Mouse (Mus musculus): ENCODE measurements around the gene Myzap. TPM values are rescaled to one million over a fixed set of nuclear protein-coding genes. Genes with fewer than 3 reads are reported as not detected.

Myzap gene
- polyA plus RNA-seq, 1 experiment from 2014 or later, result 7.9 TPM

GRCm38 (mm10) chr9:71540739-71541138, 51.4 kb downstream of the Myzap start:
- H3K27ac ChIP-seq (ENCODE audit: low read length), result no peak overlapping the region
- H3K9ac ChIP-seq (ENCODE audit: low read depth, low read length), result no peak overlapping the region
- no peaks in the 10 kb centered on the region for H3K27me3 ChIP-seq (replicated peaks; ENCODE audit: control insufficient read depth, insufficient read depth, low read length)
- H3K4me3 ChIP-seq (ENCODE audit: low read length), result no peak overlapping the region
- no peak overlapping the region for H3K4me2 ChIP-seq (ENCODE audit: low read depth, low read length)
- no peaks in the 10 kb centered on the region for H3K9me3 ChIP-seq (ENCODE audit: control insufficient read depth, low read length)
- H3K4me1 ChIP-seq (ENCODE audit: control insufficient read depth, insufficient read depth, low read length), result 0 out of 2 replicates have a peak, but pooled peaks cover 2% of the 10 kb centered on the region
- no peak for ATAC-seq
- 67% methylated on average over 3 of the region's 3 CpGs for WGBS
- no peaks in the 10 kb centered on the region for H3K36me3 ChIP-seq (ENCODE audit: control insufficient read depth, insufficient read depth, low read length)

- H3K27ac ChIP-seq (ENCODE audit: low read length), result no peak overlapping the region
- no peak overlapping the region for H3K9ac ChIP-seq (ENCODE audit: low read depth, low read length)
- H3K9me3 ChIP-seq (ENCODE audit: control insufficient read depth, low read length), result no peaks in the 10 kb centered on the region
- no peak overlapping the region for H3K4me2 ChIP-seq (ENCODE audit: low read depth, low read length)
- 68% methylated on average over 5 of the region's 5 CpGs for WGBS
- no peaks in the 10 kb centered on the region for H3K4me1 ChIP-seq (ENCODE audit: control insufficient read depth, insufficient read depth, low read length)
- H3K4me3 ChIP-seq (ENCODE audit: low read length), result no peak overlapping the region
- no peak for ATAC-seq
- H3K36me3 ChIP-seq (ENCODE audit: control insufficient read depth, insufficient read depth, low read length), result no peaks in the 10 kb centered on the region
- no peaks in the 10 kb centered on the region for H3K27me3 ChIP-seq (replicated peaks; ENCODE audit: control insufficient read depth, insufficient read depth, low read length)
These were observed 56.4 kb downstream of the Myzap start for GRCm38 (mm10) chr9:71535730-71536129.

- Histone ChIP-seq H3K4me3 (ENCODE audit: low read length) (no peak overlapping the region), H3K9ac (ENCODE audit: low read depth, low read length) (no peak overlapping the region), H3K27me3 (replicated peaks; ENCODE audit: control insufficient read depth, insufficient read depth, low read length) (no peaks in the 10 kb centered on the region), H3K4me2 (ENCODE audit: low read depth, low read length) (no peak overlapping the region), H3K27ac (ENCODE audit: low read length) (no peak overlapping the region), H3K9me3 (ENCODE audit: control insufficient read depth, low read length) (no peaks in the 10 kb centered on the region; the same call in 1 of the 2 replicates), H3K36me3 (ENCODE audit: control insufficient read depth, insufficient read depth, low read length) (no peaks in the 10 kb centered on the region), H3K4me1 (ENCODE audit: control insufficient read depth, insufficient read depth, low read length) (no peaks in the 10 kb centered on the region)
- 90% methylated on average over 2 of the region's 2 CpGs for WGBS
- no peak for ATAC-seq
These were observed 57.1 kb downstream of the Myzap start for GRCm38 (mm10) chr9:71535036-71535435.

GRCm38 (mm10) chr9:71529960-71530359, 62.2 kb downstream of the Myzap start:
- Histone ChIP-seq H3K36me3 (ENCODE audit: control insufficient read depth, insufficient read depth, low read length) (no peaks in the 10 kb centered on the region), H3K27ac (ENCODE audit: low read length) (no peak overlapping the region), H3K27me3 (replicated peaks; ENCODE audit: control insufficient read depth, insufficient read depth, low read length) (no peaks in the 10 kb centered on the region), H3K4me3 (ENCODE audit: low read length) (no peak overlapping the region), H3K4me1 (ENCODE audit: control insufficient read depth, insufficient read depth, low read length) (no peaks in the 10 kb centered on the region), H3K9me3 (ENCODE audit: control insufficient read depth, low read length) (no peaks in the 10 kb centered on the region; the same call in 1 of the 2 replicates), H3K4me2 (ENCODE audit: low read depth, low read length) (no peak overlapping the region), H3K9ac (ENCODE audit: low read depth, low read length) (no peak overlapping the region)
- no peak for ATAC-seq
- 76% methylated on average over 2 of the region's 2 CpGs for WGBS

GRCm38 (mm10) chr9:71527438-71527837, 64.7 kb downstream of the Myzap start:
- ATAC-seq, result no peak
- H3K9ac ChIP-seq (ENCODE audit: low read depth, low read length), result no peak overlapping the region
- H3K36me3 ChIP-seq (ENCODE audit: control insufficient read depth, insufficient read depth, low read length), result no peaks in the 10 kb centered on the region
- 26% methylated on average over 9 of the region's 9 CpGs for WGBS
- H3K9me3 ChIP-seq (ENCODE audit: control insufficient read depth, low read length), result no peaks in the 10 kb centered on the region; the same call in 1 of the 2 replicates
- H3K4me3 ChIP-seq (ENCODE audit: low read length), result no peak overlapping the region
- H3K27ac ChIP-seq (ENCODE audit: low read length), result no peak overlapping the region
- H3K27me3 ChIP-seq (replicated peaks; ENCODE audit: control insufficient read depth, insufficient read depth, low read length), result no peaks in the 10 kb centered on the region
- H3K4me1 ChIP-seq (ENCODE audit: control insufficient read depth, insufficient read depth, low read length), result no peaks in the 10 kb centered on the region
- no peak overlapping the region for H3K4me2 ChIP-seq (ENCODE audit: low read depth, low read length)

- Histone ChIP-seq H3K4me3 (ENCODE audit: low read length) (no peak overlapping the region), H3K4me2 (ENCODE audit: low read depth, low read length) (no peak overlapping the region), H3K36me3 (ENCODE audit: control insufficient read depth, insufficient read depth, low read length) (no peaks in the 10 kb centered on the region), H3K9ac (ENCODE audit: low read depth, low read length) (no peak overlapping the region), H3K9me3 (ENCODE audit: control insufficient read depth, low read length) (no peaks in the 10 kb centered on the region), H3K27ac (ENCODE audit: low read length) (no peak overlapping the region), H3K27me3 (replicated peaks; ENCODE audit: control insufficient read depth, insufficient read depth, low read length) (no peaks in the 10 kb centered on the region), H3K4me1 (ENCODE audit: control insufficient read depth, insufficient read depth, low read length) (no peaks in the 10 kb centered on the region)
- 84% methylated on average over 4 of the region's 4 CpGs for WGBS
- ATAC-seq, result no peak
These were observed 68.3 kb downstream of the Myzap start for GRCm38 (mm10) chr9:71523901-71524300.

- Histone ChIP-seq H3K36me3 (ENCODE audit: control insufficient read depth, insufficient read depth, low read length) (no peaks in the 10 kb centered on the region), H3K9me3 (ENCODE audit: control insufficient read depth, low read length) (no peaks in the 10 kb centered on the region), H3K27me3 (replicated peaks; ENCODE audit: control insufficient read depth, insufficient read depth, low read length) (no peaks in the 10 kb centered on the region), H3K9ac (ENCODE audit: low read depth, low read length) (no peak overlapping the region), H3K4me3 (ENCODE audit: low read length) (no peak overlapping the region), H3K27ac (ENCODE audit: low read length) (no peak overlapping the region), H3K4me1 (ENCODE audit: control insufficient read depth, insufficient read depth, low read length) (no peaks in the 10 kb centered on the region), H3K4me2 (ENCODE audit: low read depth, low read length) (no peak overlapping the region)
- 62% methylated on average over 3 of the region's 3 CpGs for WGBS
- ATAC-seq, result no peak
These were observed 72.3 kb downstream of the Myzap start for GRCm38 (mm10) chr9:71519836-71520235.

GRCm38 (mm10) chr9:71517487-71517886, 74.7 kb downstream of the Myzap start:
- H3K27ac ChIP-seq (ENCODE audit: low read length), result no peak overlapping the region
- H3K9me3 ChIP-seq (ENCODE audit: control insufficient read depth, low read length), result no peaks in the 10 kb centered on the region
- no peak for ATAC-seq
- no peaks in the 10 kb centered on the region for H3K36me3 ChIP-seq (ENCODE audit: control insufficient read depth, insufficient read depth, low read length)
- no peaks in the 10 kb centered on the region for H3K4me1 ChIP-seq (ENCODE audit: control insufficient read depth, insufficient read depth, low read length)
- H3K27me3 ChIP-seq (replicated peaks; ENCODE audit: control insufficient read depth, insufficient read depth, low read length), result no peaks in the 10 kb centered on the region
- WGBS, result 89% methylated on average over 4 of the region's 4 CpGs
- no peak overlapping the region for H3K4me3 ChIP-seq (ENCODE audit: low read length)
- H3K9ac ChIP-seq (ENCODE audit: low read depth, low read length), result no peak overlapping the region
- H3K4me2 ChIP-seq (ENCODE audit: low read depth, low read length), result no peak overlapping the region

- WGBS, result 90% methylated on average over 4 of the region's 4 CpGs
- H3K9me3 ChIP-seq (ENCODE audit: control insufficient read depth, low read length), result no peaks in the 10 kb centered on the region
- no peak overlapping the region for H3K4me2 ChIP-seq (ENCODE audit: low read depth, low read length)
- no peak overlapping the region for H3K27ac ChIP-seq (ENCODE audit: low read length)
- H3K27me3 ChIP-seq (replicated peaks; ENCODE audit: control insufficient read depth, insufficient read depth, low read length), result no peaks in the 10 kb centered on the region
- no peaks in the 10 kb centered on the region for H3K4me1 ChIP-seq (ENCODE audit: control insufficient read depth, insufficient read depth, low read length)
- no peak overlapping the region for H3K4me3 ChIP-seq (ENCODE audit: low read length)
- no peak overlapping the region for H3K9ac ChIP-seq (ENCODE audit: low read depth, low read length)
- no peak for ATAC-seq
- H3K36me3 ChIP-seq (ENCODE audit: control insufficient read depth, insufficient read depth, low read length), result no peaks in the 10 kb centered on the region
These were observed 76.3 kb downstream of the Myzap start for GRCm38 (mm10) chr9:71515862-71516261.

GRCm38 (mm10) chr9:71513566-71513965, 78.6 kb downstream of the Myzap start:
- no peaks in the 10 kb centered on the region for H3K4me1 ChIP-seq (ENCODE audit: control insufficient read depth, insufficient read depth, low read length)
- H3K4me3 ChIP-seq (ENCODE audit: low read length), result no peak overlapping the region
- H3K9ac ChIP-seq (ENCODE audit: low read depth, low read length), result no peak overlapping the region
- 65% methylated on average over 4 of the region's 4 CpGs for WGBS
- H3K27ac ChIP-seq (ENCODE audit: low read length), result no peak overlapping the region
- H3K4me2 ChIP-seq (ENCODE audit: low read depth, low read length), result no peak overlapping the region
- H3K27me3 ChIP-seq (replicated peaks; ENCODE audit: control insufficient read depth, insufficient read depth, low read length), result no peaks in the 10 kb centered on the region
- no peaks in the 10 kb centered on the region for H3K9me3 ChIP-seq (ENCODE audit: control insufficient read depth, low read length)
- ATAC-seq, result no peak
- no peaks in the 10 kb centered on the region for H3K36me3 ChIP-seq (ENCODE audit: control insufficient read depth, insufficient read depth, low read length)

Data from intestine, embryonic 16.5 days (tissue).